Mouse (Mus musculus) liver, postnatal 0 days (tissue): Measurements from ENCODE around the gene Hdac6.
"Not testable (repeated sequence)": the region's sequence is repeated elsewhere in the genome, so short reads cannot be mapped to it uniquely, and the experiment has no call there.

Experiments
- CTCF ChIP-seq: sonication (generic); IDR thresholded peaks from 2 replicates; pipeline ENCODE4 v1.5.1; 2016; ENCODE audit warnings: antibody characterized with exemption, low read depth
- EP300 ChIP-seq: IDR thresholded peaks from 2 replicates; pipeline ENCODE4 v1.6.1; 2016; ENCODE audit warnings: antibody characterized with exemption, low read depth, mild to moderate bottlenecking

DNA sequence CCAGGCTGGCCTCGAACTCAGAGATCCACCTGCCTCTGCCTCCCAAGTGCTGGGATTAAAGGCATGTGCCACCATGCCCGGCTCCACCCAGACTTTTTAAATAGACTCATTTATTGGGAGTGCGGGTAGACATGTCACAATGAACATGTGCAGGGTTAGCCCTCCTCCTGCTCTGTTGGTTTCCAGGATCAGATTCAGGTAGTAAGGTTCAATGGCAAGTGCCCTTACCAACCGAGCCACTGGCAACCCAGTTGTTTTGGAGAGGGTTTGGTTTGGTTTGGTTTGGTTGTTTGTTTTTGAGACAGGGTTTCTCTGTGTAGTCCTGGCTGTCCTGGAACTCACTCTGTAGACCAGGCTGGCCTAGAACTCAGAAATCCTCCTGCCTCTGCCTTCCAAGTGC lies 38.4 kb downstream of the Hdac6 start, which contains the start of gene Gm10490:
- TF ChIP-seq EP300, CTCF: not testable (repeated sequence)
